Mouse (Mus musculus): ENCODE results near the gene Cnn3. TPM values are rescaled to one million over a fixed set of nuclear protein-coding genes. Genes with fewer than 3 reads are reported as not detected.
A peak's percentile ranks its signal among the peaks of the same experiment; 100 is the strongest.

Cnn3 gene
- 10 to 100 TPM; 59.8 to 68.9 TPM for total RNA-seq (2021)
- long read RNA-seq, experiment 1, transcript Cnn3-201 (7 exons, 2,049 nt): major isoform, 140 of 149 reads
- long read RNA-seq, experiment 1, partial matches to known transcripts: 1 of 149 reads
- long read RNA-seq, experiment 1, other reads (novel, unspliced or antisense): 5 of 149 reads
- long read RNA-seq, experiment 2, transcript Cnn3-201 (7 exons, 2,049 nt): major isoform, 75 of 80 reads
- long read RNA-seq, experiment 2, partial matches to known transcripts: 0 of 80 reads
- long read RNA-seq, experiment 2, other reads (novel, unspliced or antisense): 3 of 80 reads

GRCm38 (mm10) chr3:121425861-121426620 is at the start of gene Cnn3:
Gene Cnn3 (plus strand): TSS chr3:121426497.
- DNase-seq (ENCODE audit: low spot score in 2 of 2): peak; percentile 70 to 85

- DNase-seq (ENCODE audit: low spot score in 2 of 2): no peak
Observed at GRCm38 (mm10) chr3:121378708-121379612, 47.3 kb upstream of the Cnn3 start.

DNA sequence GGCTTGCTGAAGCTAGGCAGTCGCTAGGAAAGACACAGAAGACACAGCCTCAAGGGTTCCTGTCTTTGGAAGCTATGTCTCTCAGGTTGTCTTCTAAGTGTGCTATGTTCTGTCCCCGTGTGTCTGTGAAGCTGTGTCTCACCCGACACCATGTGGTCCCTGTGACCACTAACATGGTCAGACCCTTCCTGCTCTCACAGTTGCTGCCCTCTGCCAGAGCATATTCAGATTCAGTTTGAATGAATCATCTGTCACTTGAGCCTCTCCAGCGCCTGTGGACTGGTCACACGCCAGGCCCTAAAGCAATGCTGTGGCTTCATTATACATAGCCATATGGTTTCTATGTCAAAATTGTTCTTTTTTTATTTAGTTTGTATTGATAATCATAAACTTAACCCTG is 46.6 kb upstream of the Cnn3 start:
- no peak for DNase-seq (ENCODE audit: low spot score in 2 of 2)

DNA sequence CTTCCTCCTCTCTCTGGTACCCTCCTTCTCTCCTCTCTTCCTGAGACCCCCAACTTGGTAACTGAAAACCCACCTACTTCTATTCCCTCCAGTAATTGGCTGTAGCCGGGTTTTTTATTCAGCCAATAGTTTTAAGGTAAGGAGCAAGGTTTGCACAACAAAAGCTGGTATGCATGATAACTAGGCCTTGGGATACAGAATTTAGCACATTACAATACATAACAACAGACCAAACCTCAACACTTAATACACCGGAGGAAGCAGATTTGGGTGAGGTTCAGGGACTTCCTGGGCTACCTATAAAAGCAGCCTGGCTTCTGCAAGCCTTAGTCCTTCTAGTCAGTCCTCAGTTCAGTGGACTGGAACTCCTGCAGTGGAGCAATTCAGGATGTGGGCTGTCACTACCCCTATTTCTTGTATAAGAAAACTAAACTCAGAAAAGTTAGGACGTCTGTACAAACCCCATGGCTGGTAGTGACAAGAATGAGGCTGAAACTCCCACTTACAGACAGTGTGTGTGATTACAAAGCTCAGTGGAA is 38.8 kb upstream of the Cnn3 start:
- DNase-seq (ENCODE audit: low spot score in 2 of 2): no peak

- DNase-seq (ENCODE audit: low spot score in 2 of 2): no peak
Observed at GRCm38 (mm10) chr3:121389366-121389765, 36.9 kb upstream of the Cnn3 start.

GRCm38 (mm10) chr3:121389860-121390530 is 36.3 kb upstream of the Cnn3 start:
- DNase-seq (ENCODE audit: low spot score in 2 of 2): peak in 1 of 2 experiments; percentile 3

- DNase-seq (ENCODE audit: low spot score in 2 of 2): no peak
Observed at GRCm38 (mm10) chr3:121390724-121391123, 35.6 kb upstream of the Cnn3 start.

GRCm38 (mm10) chr3:121395588-121396295 is 30.6 kb upstream of the Cnn3 start:
- no peak for DNase-seq (ENCODE audit: low spot score in 2 of 2)

DNA sequence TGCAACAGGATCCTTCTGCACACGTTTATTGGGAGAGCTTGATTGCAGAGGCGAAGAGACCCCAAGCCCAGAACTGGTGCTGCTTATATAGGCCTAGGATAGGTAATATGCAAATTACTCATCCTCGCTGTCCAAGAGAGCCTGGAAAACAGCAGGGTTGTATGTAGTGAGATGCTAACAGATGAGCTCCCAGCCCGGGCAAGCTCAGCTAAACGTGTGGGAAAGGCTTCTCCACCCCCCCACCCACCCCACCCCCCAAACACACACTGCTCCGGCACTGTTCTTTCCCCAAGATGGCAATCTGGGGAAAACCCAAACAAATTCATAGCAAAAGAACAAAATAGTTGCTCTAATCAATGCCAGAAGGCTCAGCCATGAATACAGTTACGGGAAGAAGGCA is 29.7 kb upstream of the Cnn3 start:
- DNase-seq (ENCODE audit: low spot score in 2 of 2): no peak

- no peak for DNase-seq (ENCODE audit: low spot score in 2 of 2)
Observed at GRCm38 (mm10) chr3:121397007-121397406, 29.3 kb upstream of the Cnn3 start.

DNA sequence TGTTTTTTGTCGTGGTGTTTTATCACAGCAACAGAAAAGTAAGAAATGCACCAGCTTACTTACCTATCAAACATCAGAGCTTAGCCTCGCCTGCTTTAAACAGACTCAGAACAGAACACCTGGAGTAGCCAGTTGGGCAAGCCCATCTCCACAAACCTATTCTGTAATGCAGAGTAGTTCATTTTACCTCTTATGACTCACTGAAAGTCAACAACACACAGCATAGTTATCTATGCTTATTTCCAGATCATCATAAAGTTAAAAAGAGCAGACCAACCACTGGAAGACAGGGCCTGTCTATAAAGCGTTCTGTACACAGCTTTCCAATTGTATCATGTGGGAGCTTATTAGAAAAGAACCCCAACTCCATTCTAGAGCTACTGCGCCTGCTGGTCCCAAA is 24.9 kb upstream of the Cnn3 start:
- no peak for DNase-seq (ENCODE audit: low spot score in 2 of 2)

- no peak for DNase-seq (ENCODE audit: low spot score in 2 of 2)
Observed at GRCm38 (mm10) chr3:121402096-121402495, 24.2 kb upstream of the Cnn3 start.

DNA sequence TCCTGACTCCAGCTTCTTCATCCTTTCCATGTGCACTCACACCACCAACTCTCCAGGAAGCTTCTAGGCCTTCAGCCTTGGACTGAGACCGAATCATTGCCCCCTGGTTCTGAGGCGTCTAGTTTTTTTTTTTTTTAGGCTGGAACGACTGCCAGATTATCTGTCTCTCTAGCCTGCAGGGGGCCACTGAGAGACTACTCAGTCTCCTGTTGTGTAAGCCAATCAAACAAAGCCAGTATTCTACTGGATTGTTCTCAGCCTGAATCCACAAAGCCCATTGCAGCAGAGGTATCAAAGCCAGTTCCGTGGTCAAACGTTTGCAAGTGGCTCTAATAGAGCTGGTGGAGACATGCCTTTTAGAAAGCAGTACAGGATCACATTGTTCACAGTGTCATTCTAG is 22.8 kb upstream of the Cnn3 start:
- DNase-seq (ENCODE audit: low spot score in 2 of 2): no peak

GRCm38 (mm10) chr3:121405101-121405500 is 21.2 kb upstream of the Cnn3 start:
- no peak for DNase-seq (ENCODE audit: low spot score in 2 of 2)

DNA sequence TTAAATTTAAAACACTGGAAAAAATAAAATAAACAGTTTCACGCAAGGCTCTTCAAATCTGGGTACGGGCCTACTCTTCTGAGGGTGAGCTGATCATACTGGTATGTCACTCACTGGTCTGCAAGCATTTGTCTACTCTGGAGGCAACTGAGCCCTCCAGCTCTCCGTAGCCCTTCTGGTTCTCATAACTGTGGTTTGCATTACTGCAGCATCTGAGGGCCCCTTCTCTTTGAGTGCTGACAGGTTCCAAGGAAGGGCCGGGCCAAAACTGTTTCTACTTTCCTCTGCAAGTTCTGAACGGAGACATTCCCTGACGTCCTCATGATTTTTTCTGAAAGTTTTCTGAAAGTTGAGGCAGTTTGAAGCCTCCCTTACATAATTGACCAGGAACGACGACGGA is 18.9 kb upstream of the Cnn3 start:
- no peak for DNase-seq (ENCODE audit: low spot score in 2 of 2)

- DNase-seq (ENCODE audit: low spot score in 2 of 2): no peak
Observed at GRCm38 (mm10) chr3:121408386-121408785, 17.9 kb upstream of the Cnn3 start.

GRCm38 (mm10) chr3:121411450-121411849 is 14.8 kb upstream of the Cnn3 start:
- DNase-seq (ENCODE audit: low spot score in 2 of 2): no peak

- no peak for DNase-seq (ENCODE audit: low spot score in 2 of 2)
Observed at GRCm38 (mm10) chr3:121416171-121417154, 9.8 kb upstream of the Cnn3 start.

Data from left cerebral cortex, adult 18-20 months (tissue).